Mouse (Mus musculus): Measurements from ENCODE around the gene Zswim9. TPM values are rescaled to one million over a fixed set of nuclear protein-coding genes. Genes with fewer than 3 reads are reported as not detected.
"Not testable (repeated sequence)": the region's sequence is repeated elsewhere in the genome, so short reads cannot be mapped to it uniquely, and the experiment has no call there.

Zswim9 gene
- polyA plus RNA-seq, 1 experiment from 2014 or later = 10.3 TPM

GRCm38 (mm10) chr7:13301643-13302042, 23.1 kb upstream of the Zswim9 start:
- Histone ChIP-seq H3K36me3 (ENCODE audit: control insufficient read depth, insufficient read depth, low read length) (peaks cover 24% of the 10 kb centered on the region), H3K9me3 (ENCODE audit: control insufficient read depth, low read length) (no peaks in the 10 kb centered on the region), H3K4me1 (ENCODE audit: control insufficient read depth, insufficient read depth, low read depth, low read length) (no peaks in the 10 kb centered on the region), H3K4me3 (ENCODE audit: low read length) (no peak overlapping the region), H3K27ac (ENCODE audit: low read depth, low read length) (no peak overlapping the region), H3K27me3 (replicated peaks; ENCODE audit: control insufficient read depth, insufficient read depth, low read length) (no peaks in the 10 kb centered on the region), H3K9ac (ENCODE audit: low read depth, low read length) (no peak overlapping the region), H3K4me2 (ENCODE audit: low read length) (no peak overlapping the region)
- ATAC-seq = no peak
- 96% methylated on average over 1 of the region's 1 CpGs for WGBS

- Histone ChIP-seq H3K4me1 (ENCODE audit: control insufficient read depth, insufficient read depth, low read depth, low read length) (no peaks in the 10 kb centered on the region), H3K27ac (ENCODE audit: low read depth, low read length) (no peak overlapping the region), H3K27me3 (replicated peaks; ENCODE audit: control insufficient read depth, insufficient read depth, low read length) (no peaks in the 10 kb centered on the region), H3K4me3 (ENCODE audit: low read length) (no peak overlapping the region), H3K9me3 (ENCODE audit: control insufficient read depth, low read length) (no peaks in the 10 kb centered on the region), H3K36me3 (ENCODE audit: control insufficient read depth, insufficient read depth, low read length) (peaks cover 31% of the 10 kb centered on the region), H3K9ac (ENCODE audit: low read depth, low read length) (no peak overlapping the region), H3K4me2 (ENCODE audit: low read length) (no peak overlapping the region)
- WGBS = 93% methylated on average over 5 of the region's 5 CpGs
- no peak for ATAC-seq
These were observed 20.3 kb upstream of the Zswim9 start for GRCm38 (mm10) chr7:13298821-13299220.

- Histone ChIP-seq H3K27me3 (replicated peaks; ENCODE audit: control insufficient read depth, insufficient read depth, low read length) (no peaks in the 10 kb centered on the region), H3K27ac (ENCODE audit: low read depth, low read length) (no peak overlapping the region), H3K4me2 (ENCODE audit: low read length) (no peak overlapping the region), H3K9me3 (ENCODE audit: control insufficient read depth, low read length) (no peaks in the 10 kb centered on the region), H3K36me3 (ENCODE audit: control insufficient read depth, insufficient read depth, low read length) (peaks cover 34% of the 10 kb centered on the region), H3K4me3 (ENCODE audit: low read length) (no peak overlapping the region), H3K9ac (ENCODE audit: low read depth, low read length) (no peak overlapping the region), H3K4me1 (ENCODE audit: control insufficient read depth, insufficient read depth, low read depth, low read length) (no peaks in the 10 kb centered on the region)
- ATAC-seq = no peak
- WGBS = 97% methylated on average over 1 of the region's 1 CpGs
These were observed 19.1 kb upstream of the Zswim9 start for GRCm38 (mm10) chr7:13297636-13298035.

DNA sequence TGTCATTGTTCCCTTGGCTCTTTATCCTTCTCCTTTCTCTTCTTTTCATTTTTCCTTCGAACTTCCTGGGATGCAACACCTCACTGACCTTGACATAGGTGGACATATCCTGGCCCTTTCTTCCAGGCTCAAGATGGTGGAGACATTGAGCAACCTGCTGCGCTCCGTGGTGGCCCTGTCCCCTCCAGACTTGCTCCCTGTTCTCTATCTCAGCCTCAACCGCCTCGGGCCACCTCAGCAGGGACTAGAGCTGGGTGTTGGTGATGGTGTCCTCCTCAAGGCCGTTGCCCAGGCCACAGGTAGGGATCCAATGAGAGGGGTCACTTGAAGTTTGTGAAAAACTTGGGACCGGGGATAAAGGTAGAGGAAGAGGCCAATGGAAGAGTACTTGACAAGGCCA, 16.7 kb upstream of the Zswim9 start:
- Histone ChIP-seq H3K9me3 (ENCODE audit: control insufficient read depth, low read length) (no peaks in the 10 kb centered on the region), H3K27me3 (replicated peaks; ENCODE audit: control insufficient read depth, insufficient read depth, low read length) (no peaks in the 10 kb centered on the region), H3K4me3 (ENCODE audit: low read length) (no peak overlapping the region), H3K4me1 (ENCODE audit: control insufficient read depth, insufficient read depth, low read depth, low read length) (no peaks in the 10 kb centered on the region), H3K36me3 (ENCODE audit: control insufficient read depth, insufficient read depth, low read length) (peaks cover 36% of the 10 kb centered on the region), H3K27ac (ENCODE audit: low read depth, low read length) (no peak overlapping the region), H3K9ac (ENCODE audit: low read depth, low read length) (no peak overlapping the region), H3K4me2 (ENCODE audit: low read length) (no peak overlapping the region)
- WGBS = 91% methylated on average over 7 of the region's 7 CpGs
- no peak for ATAC-seq

- 86% methylated on average over 11 of the region's 11 CpGs for WGBS
- H3K4me3 ChIP-seq (ENCODE audit: low read length) = no peak overlapping the region
- no peak overlapping the region for H3K27ac ChIP-seq (ENCODE audit: low read depth, low read length)
- peaks cover 35% of the 10 kb centered on the region for H3K36me3 ChIP-seq (ENCODE audit: control insufficient read depth, insufficient read depth, low read length)
- no peaks in the 10 kb centered on the region for H3K9me3 ChIP-seq (ENCODE audit: control insufficient read depth, low read length)
- H3K9ac ChIP-seq (ENCODE audit: low read depth, low read length) = no peak overlapping the region
- H3K4me1 ChIP-seq (ENCODE audit: control insufficient read depth, insufficient read depth, low read depth, low read length) = no peaks in the 10 kb centered on the region
- no peak for ATAC-seq
- no peak overlapping the region for H3K4me2 ChIP-seq (ENCODE audit: low read length)
- H3K27me3 ChIP-seq (replicated peaks; ENCODE audit: control insufficient read depth, insufficient read depth, low read length) = no peaks in the 10 kb centered on the region
These were observed 15.6 kb upstream of the Zswim9 start for GRCm38 (mm10) chr7:13293878-13294855.

DNA sequence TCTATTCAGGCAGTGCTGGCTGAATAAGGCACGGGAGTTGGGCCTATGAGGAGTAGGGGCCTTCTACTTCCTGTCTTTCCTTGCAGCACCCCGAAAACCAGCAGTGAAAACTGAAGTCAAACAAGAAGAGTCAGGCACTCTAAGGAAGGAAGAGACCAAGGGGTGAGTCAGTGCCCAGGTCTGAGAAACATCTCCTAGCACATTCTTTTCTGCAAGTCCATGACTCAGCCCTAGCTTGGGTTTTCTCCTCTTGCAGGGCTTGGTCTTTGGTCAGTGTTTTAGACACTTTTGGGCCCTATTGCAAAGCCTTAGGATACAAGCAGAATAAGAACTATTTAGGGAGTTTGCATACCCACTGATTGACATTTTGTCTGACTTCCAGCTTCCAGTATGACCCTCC, 12.8 kb upstream of the Zswim9 start:
- no peak overlapping the region for H3K27ac ChIP-seq (ENCODE audit: low read depth, low read length)
- no peaks in the 10 kb centered on the region for H3K27me3 ChIP-seq (replicated peaks; ENCODE audit: control insufficient read depth, insufficient read depth, low read length)
- H3K4me2 ChIP-seq (ENCODE audit: low read length) = no peak overlapping the region
- H3K36me3 ChIP-seq (ENCODE audit: control insufficient read depth, insufficient read depth, low read length) = peaks cover 21% of the 10 kb centered on the region
- 94% methylated on average over 2 of the region's 2 CpGs for WGBS
- H3K4me3 ChIP-seq (ENCODE audit: low read length) = no peak overlapping the region
- no peaks in the 10 kb centered on the region for H3K9me3 ChIP-seq (ENCODE audit: control insufficient read depth, low read length)
- no peak for ATAC-seq
- no peak overlapping the region for H3K9ac ChIP-seq (ENCODE audit: low read depth, low read length)
- H3K4me1 ChIP-seq (ENCODE audit: control insufficient read depth, insufficient read depth, low read depth, low read length) = no peaks in the 10 kb centered on the region

- no peak overlapping the region for H3K4me2 ChIP-seq (ENCODE audit: low read length)
- peaks cover 17% of the 10 kb centered on the region; the same call in 1 of the 2 replicates for H3K36me3 ChIP-seq (ENCODE audit: control insufficient read depth, insufficient read depth, low read length)
- no peaks in the 10 kb centered on the region for H3K4me1 ChIP-seq (ENCODE audit: control insufficient read depth, insufficient read depth, low read depth, low read length)
- no peak overlapping the region for H3K4me3 ChIP-seq (ENCODE audit: low read length)
- H3K27ac ChIP-seq (ENCODE audit: low read depth, low read length) = no peak overlapping the region
- no peak overlapping the region for H3K9ac ChIP-seq (ENCODE audit: low read depth, low read length)
- ATAC-seq = no peak
- no peaks in the 10 kb centered on the region for H3K9me3 ChIP-seq (ENCODE audit: control insufficient read depth, low read length)
- 89% methylated on average over 1 of the region's 1 CpGs for WGBS
- H3K27me3 ChIP-seq (replicated peaks; ENCODE audit: control insufficient read depth, insufficient read depth, low read length) = no peaks in the 10 kb centered on the region
These were observed 11.6 kb upstream of the Zswim9 start for GRCm38 (mm10) chr7:13290041-13290675.

GRCm38 (mm10) chr7:13288621-13289020, 10.1 kb upstream of the Zswim9 start:
- no peaks in the 10 kb centered on the region for H3K9me3 ChIP-seq (ENCODE audit: control insufficient read depth, low read length)

DNA sequence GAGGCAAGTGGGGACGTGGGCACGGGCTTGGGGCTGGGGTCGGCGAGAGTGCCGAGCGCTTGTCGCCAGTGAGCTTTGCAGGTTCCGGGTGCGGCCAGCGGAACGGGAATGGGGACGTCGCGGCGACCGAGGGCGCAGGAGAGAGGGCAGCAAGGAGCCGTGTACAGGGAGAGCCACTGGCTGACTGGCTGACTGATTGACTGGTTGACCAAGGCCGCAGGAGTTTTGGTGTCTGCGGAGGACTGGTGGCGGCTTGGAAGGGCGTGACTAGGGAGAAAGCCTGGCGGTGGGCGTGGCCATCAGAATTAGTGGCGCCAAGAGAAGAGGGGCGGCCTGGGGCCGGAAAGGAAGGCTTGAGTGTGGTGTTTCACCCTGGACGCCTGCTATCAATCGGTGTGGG, 436 bp upstream of the Zswim9 start:
- peak; percentile 76 for ATAC-seq
- not testable (repeated sequence) for H3K9me3 ChIP-seq (ENCODE audit: control insufficient read depth, low read length); H3K27me3 ChIP-seq (replicated peaks; ENCODE audit: control insufficient read depth, insufficient read depth, low read length); H3K27ac ChIP-seq (ENCODE audit: low read depth, low read length); H3K4me1 ChIP-seq (ENCODE audit: control insufficient read depth, insufficient read depth, low read depth, low read length); H3K9ac ChIP-seq (ENCODE audit: low read depth, low read length)
- H3K4me3 ChIP-seq (ENCODE audit: low read length) = peak overlapping the region; percentile 84
- 0% methylated on average over 8 of the region's 29 CpGs for WGBS
- peak overlapping the region; percentile 45 for H3K4me2 ChIP-seq (ENCODE audit: low read length)
- H3K36me3 ChIP-seq (ENCODE audit: control insufficient read depth, insufficient read depth, low read length) = peaks cover 28% of the 10 kb centered on the region

More at GRCm38 (mm10) chr7:13288621-13289020, 10.1 kb upstream of the Zswim9 start:
- Histone ChIP-seq H3K4me3 (ENCODE audit: low read length) (no peak overlapping the region), H3K9ac (ENCODE audit: low read depth, low read length) (no peak overlapping the region), H3K4me1 (ENCODE audit: control insufficient read depth, insufficient read depth, low read depth, low read length) (no peaks in the 10 kb centered on the region), H3K4me2 (ENCODE audit: low read length) (no peak overlapping the region), H3K27ac (ENCODE audit: low read depth, low read length) (no peak overlapping the region), H3K36me3 (ENCODE audit: control insufficient read depth, insufficient read depth, low read length) (peaks cover 10% of the 10 kb centered on the region; the same call in 1 of the 2 replicates), H3K27me3 (replicated peaks; ENCODE audit: control insufficient read depth, insufficient read depth, low read length) (no peaks in the 10 kb centered on the region)
- WGBS = 54% methylated on average over 5 of the region's 5 CpGs
- ATAC-seq = peak; percentile 75; the same call in 1 of the 2 replicates
